Mouse (Mus musculus): ENCODE results near the gene Zfp385a. TPM values are rescaled to one million over a fixed set of nuclear protein-coding genes. Genes with fewer than 3 reads are reported as not detected.

The Zfp385a gene
- polyA plus RNA-seq, 1 experiment = 84.7 TPM

- H3K36me3 ChIP-seq (ENCODE audit: control insufficient read depth, insufficient read depth, low read length) = peaks cover 2% of the 10 kb centered on the region
- no peak overlapping the region for H3K27ac ChIP-seq (ENCODE audit: control insufficient read depth, insufficient read depth, low read depth, low read length)
- no peak for TF ChIP-seq POLR2A (IDR thresholded peaks at IDR 0.05; ENCODE audit: control insufficient read depth, low read depth, low read length)
- no peak for TF ChIP-seq CTCF (IDR thresholded peaks at IDR 0.05; ENCODE audit: control insufficient read depth, insufficient read depth, insufficient replicate concordance, low read depth, low read length)
- no peaks in the 10 kb centered on the region for H3K27me3 ChIP-seq (ENCODE audit: control insufficient read depth, insufficient read depth, low read length)
- H3K4me3 ChIP-seq (ENCODE audit: control insufficient read depth, low read depth, low read length) = peak overlapping the region; percentile 16; the same call in 1 of the 2 replicates
- H3K4me1 ChIP-seq (ENCODE audit: control insufficient read depth, insufficient read depth, low read length) = no peaks in the 10 kb centered on the region
These were observed 49.5 kb downstream of the Zfp385a start for GRCm38 (mm10) chr15:103290417-103290816.

- H3K27ac ChIP-seq (ENCODE audit: control insufficient read depth, insufficient read depth, low read depth, low read length) = no peak overlapping the region
- peaks cover 2% of the 10 kb centered on the region for H3K36me3 ChIP-seq (ENCODE audit: control insufficient read depth, insufficient read depth, low read length)
- H3K4me1 ChIP-seq (ENCODE audit: control insufficient read depth, insufficient read depth, low read length) = no peaks in the 10 kb centered on the region
These were observed 50.3 kb downstream of the Zfp385a start for GRCm38 (mm10) chr15:103289600-103289999.

GRCm38 (mm10) chr15:103285778-103286417 lies 54.0 kb downstream of the Zfp385a start:
- no peaks in the 10 kb centered on the region for H3K4me1 ChIP-seq (ENCODE audit: control insufficient read depth, insufficient read depth, low read length)
- H3K27ac ChIP-seq (ENCODE audit: control insufficient read depth, insufficient read depth, low read depth, low read length) = no peak overlapping the region
- no peaks in the 10 kb centered on the region for H3K27me3 ChIP-seq (ENCODE audit: control insufficient read depth, insufficient read depth, low read length)
- H3K36me3 ChIP-seq (ENCODE audit: control insufficient read depth, insufficient read depth, low read length) = no peaks in the 10 kb centered on the region; the same call in 1 of the 2 replicates
- no peak overlapping the region for H3K4me3 ChIP-seq (ENCODE audit: control insufficient read depth, low read depth, low read length)
- no peak for TF ChIP-seq POLR2A (IDR thresholded peaks at IDR 0.05; ENCODE audit: control insufficient read depth, low read depth, low read length)
- no peak for TF ChIP-seq CTCF (IDR thresholded peaks at IDR 0.05; ENCODE audit: control insufficient read depth, insufficient read depth, insufficient replicate concordance, low read depth, low read length)

More at GRCm38 (mm10) chr15:103289600-103289999, 50.3 kb downstream of the Zfp385a start:
- H3K27me3 ChIP-seq (ENCODE audit: control insufficient read depth, insufficient read depth, low read length) = no peaks in the 10 kb centered on the region
- H3K4me3 ChIP-seq (ENCODE audit: control insufficient read depth, low read depth, low read length) = no peak overlapping the region
- TF ChIP-seq CTCF (IDR thresholded peaks at IDR 0.05; ENCODE audit: control insufficient read depth, insufficient read depth, insufficient replicate concordance, low read depth, low read length) = no peak
- TF ChIP-seq POLR2A (IDR thresholded peaks at IDR 0.05; ENCODE audit: control insufficient read depth, low read depth, low read length) = no peak

- no peaks in the 10 kb centered on the region for H3K36me3 ChIP-seq (ENCODE audit: control insufficient read depth, insufficient read depth, low read length)
These were observed 55.2 kb downstream of the Zfp385a start for GRCm38 (mm10) chr15:103284647-103285046.

GRCm38 (mm10) chr15:103284066-103284465 lies 55.8 kb downstream of the Zfp385a start:
- TF ChIP-seq CTCF (IDR thresholded peaks at IDR 0.05; ENCODE audit: control insufficient read depth, insufficient read depth, insufficient replicate concordance, low read depth, low read length) (peak; percentile 47; the same call in 1 of the 2 replicates), POLR2A (IDR thresholded peaks at IDR 0.05; ENCODE audit: control insufficient read depth, low read depth, low read length) (no peak)
- H3K27me3 ChIP-seq (ENCODE audit: control insufficient read depth, insufficient read depth, low read length) = no peaks in the 10 kb centered on the region
- no peak overlapping the region for H3K4me3 ChIP-seq (ENCODE audit: control insufficient read depth, low read depth, low read length)
- H3K27ac ChIP-seq (ENCODE audit: control insufficient read depth, insufficient read depth, low read depth, low read length) = no peak overlapping the region
- no peaks in the 10 kb centered on the region for H3K36me3 ChIP-seq (ENCODE audit: control insufficient read depth, insufficient read depth, low read length)
- no peaks in the 10 kb centered on the region for H3K4me1 ChIP-seq (ENCODE audit: control insufficient read depth, insufficient read depth, low read length)

More at GRCm38 (mm10) chr15:103284647-103285046, 55.2 kb downstream of the Zfp385a start:
- no peaks in the 10 kb centered on the region for H3K4me1 ChIP-seq (ENCODE audit: control insufficient read depth, insufficient read depth, low read length)
- H3K4me3 ChIP-seq (ENCODE audit: control insufficient read depth, low read depth, low read length) = no peak overlapping the region
- TF ChIP-seq POLR2A (IDR thresholded peaks at IDR 0.05; ENCODE audit: control insufficient read depth, low read depth, low read length) (no peak), CTCF (IDR thresholded peaks at IDR 0.05; ENCODE audit: control insufficient read depth, insufficient read depth, insufficient replicate concordance, low read depth, low read length) (no peak; the same call in 1 of the 2 replicates)
- H3K27ac ChIP-seq (ENCODE audit: control insufficient read depth, insufficient read depth, low read depth, low read length) = no peak overlapping the region
- no peaks in the 10 kb centered on the region for H3K27me3 ChIP-seq (ENCODE audit: control insufficient read depth, insufficient read depth, low read length)

GRCm38 (mm10) chr15:103281465-103282205 lies 58.3 kb downstream of the Zfp385a start:
- TF ChIP-seq POLR2A (IDR thresholded peaks at IDR 0.05; ENCODE audit: control insufficient read depth, low read depth, low read length) (no peak), CTCF (IDR thresholded peaks at IDR 0.05; ENCODE audit: control insufficient read depth, insufficient read depth, insufficient replicate concordance, low read depth, low read length) (no peak)
- no peaks in the 10 kb centered on the region for H3K36me3 ChIP-seq (ENCODE audit: control insufficient read depth, insufficient read depth, low read length)

GRCm38 (mm10) chr15:103280817-103281464 lies 59.0 kb downstream of the Zfp385a start:
- no peak overlapping the region for H3K4me3 ChIP-seq (ENCODE audit: control insufficient read depth, low read depth, low read length)
- no peaks in the 10 kb centered on the region for H3K4me1 ChIP-seq (ENCODE audit: control insufficient read depth, insufficient read depth, low read length)
- H3K36me3 ChIP-seq (ENCODE audit: control insufficient read depth, insufficient read depth, low read length) = no peaks in the 10 kb centered on the region
- TF ChIP-seq POLR2A (IDR thresholded peaks at IDR 0.05; ENCODE audit: control insufficient read depth, low read depth, low read length) (no peak), CTCF (IDR thresholded peaks at IDR 0.05; ENCODE audit: control insufficient read depth, insufficient read depth, insufficient replicate concordance, low read depth, low read length) (peak; percentile 25; the same call in 1 of the 2 replicates)
- no peak overlapping the region for H3K27ac ChIP-seq (ENCODE audit: control insufficient read depth, insufficient read depth, low read depth, low read length)
- no peaks in the 10 kb centered on the region for H3K27me3 ChIP-seq (ENCODE audit: control insufficient read depth, insufficient read depth, low read length)

More at GRCm38 (mm10) chr15:103281465-103282205, 58.3 kb downstream of the Zfp385a start:
- no peaks in the 10 kb centered on the region for H3K27me3 ChIP-seq (ENCODE audit: control insufficient read depth, insufficient read depth, low read length)
- H3K4me1 ChIP-seq (ENCODE audit: control insufficient read depth, insufficient read depth, low read length) = no peaks in the 10 kb centered on the region
- H3K27ac ChIP-seq (ENCODE audit: control insufficient read depth, insufficient read depth, low read depth, low read length) = no peak overlapping the region
- no peak overlapping the region for H3K4me3 ChIP-seq (ENCODE audit: control insufficient read depth, low read depth, low read length)

Measured in testis, adult 2 months (tissue).